ENCODE assay signal across 16 mouse cellular contexts in the genomic region with DNA sequence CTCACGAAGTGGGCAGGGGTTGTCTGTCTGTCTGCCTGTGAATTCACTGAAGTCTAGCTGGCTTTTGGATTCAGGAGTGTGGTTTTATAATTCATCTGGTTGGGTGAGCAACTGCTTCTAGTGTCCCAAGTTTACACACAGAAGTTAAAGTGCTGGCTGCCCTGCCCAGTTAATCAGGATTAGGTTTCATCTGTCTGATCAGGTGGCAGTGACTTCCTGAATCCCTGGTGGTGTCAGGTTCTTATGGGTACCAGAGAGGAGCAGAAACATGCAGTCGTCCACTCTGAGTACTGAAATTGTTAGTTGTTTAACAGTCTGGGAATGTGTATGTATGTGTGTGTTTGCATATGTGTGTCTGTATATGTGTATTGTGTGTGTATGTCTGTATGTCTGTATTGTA.
"Had no signal": no experiment of that assay in that cellular context is flagged by ENCODE, and none has a peak within 500 bp of the region (broad histone marks: within the 10 kb centered on the region; RNA-seq: fewer than 3 reads in every experiment).

No protein-coding gene starts in this region.

- H3K4me3 ChIP-seq: layer of hippocampus, adult 2 months; limb, embryonic 15.5 days; liver, embryonic 12.5 days; midbrain, embryonic 10.5 days; myocyte; neural tube, embryonic 15.5 days had no signal

- H3K4me1 ChIP-seq: limb, embryonic 15.5 days had no signal

- DNase-seq: kidney, adult 2 months; kidney, postnatal 14 days; lung, embryonic 14.5 days; lung, postnatal 10 days; lung, postnatal 4 days; midbrain, embryonic 14.5 days; right cerebral cortex, adult 18-20 months; right cerebral cortex, postnatal 25 days; thymus, postnatal 4 days had no signal

- H3K27ac ChIP-seq: layer of hippocampus, adult 2 months; limb, embryonic 15.5 days; liver, embryonic 12.5 days; midbrain, embryonic 10.5 days; neural tube, embryonic 15.5 days; stomach, postnatal 0 days had no signal

- H3K36me3 ChIP-seq: limb, embryonic 15.5 days; midbrain, embryonic 10.5 days; neural tube, embryonic 15.5 days had no signal

- H3K4me2 ChIP-seq: limb, embryonic 15.5 days; liver, embryonic 12.5 days; lung, embryonic 14.5 days; neural tube, embryonic 15.5 days had no signal

- H3K27me3 ChIP-seq: limb, embryonic 15.5 days; liver, embryonic 12.5 days; neural tube, embryonic 15.5 days had no signal

- ATAC-seq: liver, embryonic 12.5 days had no signal

- H3K9me3 ChIP-seq: limb, embryonic 15.5 days; liver, embryonic 12.5 days; midbrain, embryonic 10.5 days; neural tube, embryonic 15.5 days had no signal

- H3K9ac ChIP-seq: limb, embryonic 15.5 days; liver, embryonic 12.5 days; lung, embryonic 14.5 days; neural tube, embryonic 15.5 days had no signal
